Mouse (Mus musculus) C2C12 (cell line): Measurements from ENCODE around the gene Cdk5r1. TPM values are rescaled to one million over a fixed set of nuclear protein-coding genes. Genes with fewer than 3 reads are reported as not detected.
A peak's percentile ranks its signal among the peaks of the same experiment; 100 is the strongest.

ENCODE experiments used
- H3K27me3 ChIP-seq: one replicate; pipeline ENCODE4 v1.6.1; 2011; ENCODE audit not compliant: control insufficient read depth, insufficient read depth, insufficient read length
- H3K36me3 ChIP-seq: one replicate; pipeline ENCODE4 v1.6.1; 2011; ENCODE audit not compliant: control insufficient read depth, insufficient read depth
- H3K4me3 ChIP-seq: one replicate; pipeline ENCODE4 v1.5.1; 2011; ENCODE audit warnings: mild to moderate bottlenecking, control low read depth; ENCODE audit not compliant: poor library complexity, insufficient read depth, severe bottlenecking
- H3K79me2 ChIP-seq: one replicate; pipeline ENCODE4 v1.6.1; 2011; ENCODE audit not compliant: control insufficient read depth, insufficient read depth
- H3K79me3 ChIP-seq: one replicate; pipeline ENCODE4 v1.6.1; 2011; ENCODE audit warnings: low read depth, control low read depth
- H3ac ChIP-seq: one replicate; pipeline ENCODE3; 2011; ENCODE audit warnings: low read depth; ENCODE audit not compliant: control insufficient read depth, insufficient read length
- CEBPB ChIP-seq: IDR thresholded peaks from one replicate; pipeline ENCODE4 v1.6.1; 2011; ENCODE audit warnings: low read depth, mild to moderate bottlenecking, control low read depth, moderate library complexity
- CTCF ChIP-seq: IDR thresholded peaks from one replicate; pipeline ENCODE4 v1.5.1; 2011; ENCODE audit not compliant: control insufficient read depth, insufficient read depth, insufficient read length
- FOSL1 ChIP-seq: IDR thresholded peaks from one replicate; pipeline ENCODE4 v1.8.0; 2011; ENCODE audit warnings: mild to moderate bottlenecking, low read length; ENCODE audit not compliant: poor library complexity, insufficient read depth, severe bottlenecking
- MAX ChIP-seq: IDR thresholded peaks from one replicate; pipeline ENCODE4 v1.6.1; 2011; ENCODE audit warnings: mild to moderate bottlenecking, control low read depth
- MYOD1 ChIP-seq: IDR thresholded peaks from one replicate; pipeline ENCODE4 v1.6.1; 2011; ENCODE audit warnings: low read depth; ENCODE audit not compliant: control insufficient read depth, insufficient read length
- MYOG ChIP-seq: IDR thresholded peaks from one replicate; pipeline ENCODE4 v1.6.1; 2011; ENCODE audit not compliant: control insufficient read depth, insufficient read length; ENCODE audit errors: extremely low read depth
- USF1 ChIP-seq: IDR thresholded peaks from one replicate; pipeline ENCODE4 v1.6.1; 2011; ENCODE audit warnings: low read depth, mild to moderate bottlenecking, control low read depth, moderate library complexity
- polyA plus RNA-seq: library from polyadenylated mRNA; unstranded; fragments of >200 nt; fragmentation: generic; extraction: Trizol; gene quantifications from one replicate; pipeline ENCODE4 v1.2.1, GENCODE M21; 2012; ENCODE audit warnings: missing spikeins

Gene Cdk5r1
- polyA plus RNA-seq, 1 experiment, result 4.7 TPM

GRCm38 (mm10) chr11:80509176-80509506 is 32.3 kb downstream of the Cdk5r1 start:
- H3K79me2 ChIP-seq, result no peaks in the 10 kb centered on the region

DNA sequence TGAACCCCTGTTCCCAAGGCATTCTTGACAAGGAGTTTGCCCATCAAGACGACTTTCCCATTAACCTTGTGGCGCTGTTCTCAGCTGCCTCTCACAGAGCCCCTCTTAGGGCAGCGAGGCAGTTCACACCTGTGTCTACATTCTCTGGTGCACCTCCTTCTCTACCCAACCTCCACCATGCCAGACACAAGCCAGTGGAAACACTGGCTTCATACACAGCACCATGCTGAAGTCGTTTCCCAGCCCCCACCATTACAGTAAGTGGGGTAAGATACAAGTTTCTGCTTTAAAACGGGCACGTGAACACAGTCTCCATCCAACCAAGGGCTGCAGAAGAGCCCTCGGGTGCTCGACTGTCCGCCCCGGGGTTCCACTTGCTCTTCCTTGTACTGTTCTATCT is 33.3 kb downstream of the Cdk5r1 start:
- TF ChIP-seq MYOD1, result no peak
- TF ChIP-seq MAX, result no peak
- TF ChIP-seq MYOG, result no peak
- TF ChIP-seq USF1, result no peak
- no peak for TF ChIP-seq CEBPB
- no peak for TF ChIP-seq FOSL1
- no peak for TF ChIP-seq CTCF
- no peaks in the 10 kb centered on the region for H3K36me3 ChIP-seq
- H3K27me3 ChIP-seq, result no peaks in the 10 kb centered on the region
- H3ac ChIP-seq, result no peak overlapping the region
- H3K79me3 ChIP-seq, result no peaks in the 10 kb centered on the region
- no peaks in the 10 kb centered on the region for H3K79me2 ChIP-seq
- no peak overlapping the region for H3K4me3 ChIP-seq

More at GRCm38 (mm10) chr11:80509176-80509506, 32.3 kb downstream of the Cdk5r1 start:
- Histone ChIP-seq H3K36me3 (no peaks in the 10 kb centered on the region), H3K4me3 (no peak overlapping the region), H3K27me3 (no peaks in the 10 kb centered on the region), H3ac (no peak overlapping the region), H3K79me3 (no peaks in the 10 kb centered on the region)
- TF ChIP-seq CEBPB (no peak), USF1 (no peak), CTCF (no peak), MAX (no peak), MYOD1 (no peak), MYOG (no peak), FOSL1 (no peak)

DNA sequence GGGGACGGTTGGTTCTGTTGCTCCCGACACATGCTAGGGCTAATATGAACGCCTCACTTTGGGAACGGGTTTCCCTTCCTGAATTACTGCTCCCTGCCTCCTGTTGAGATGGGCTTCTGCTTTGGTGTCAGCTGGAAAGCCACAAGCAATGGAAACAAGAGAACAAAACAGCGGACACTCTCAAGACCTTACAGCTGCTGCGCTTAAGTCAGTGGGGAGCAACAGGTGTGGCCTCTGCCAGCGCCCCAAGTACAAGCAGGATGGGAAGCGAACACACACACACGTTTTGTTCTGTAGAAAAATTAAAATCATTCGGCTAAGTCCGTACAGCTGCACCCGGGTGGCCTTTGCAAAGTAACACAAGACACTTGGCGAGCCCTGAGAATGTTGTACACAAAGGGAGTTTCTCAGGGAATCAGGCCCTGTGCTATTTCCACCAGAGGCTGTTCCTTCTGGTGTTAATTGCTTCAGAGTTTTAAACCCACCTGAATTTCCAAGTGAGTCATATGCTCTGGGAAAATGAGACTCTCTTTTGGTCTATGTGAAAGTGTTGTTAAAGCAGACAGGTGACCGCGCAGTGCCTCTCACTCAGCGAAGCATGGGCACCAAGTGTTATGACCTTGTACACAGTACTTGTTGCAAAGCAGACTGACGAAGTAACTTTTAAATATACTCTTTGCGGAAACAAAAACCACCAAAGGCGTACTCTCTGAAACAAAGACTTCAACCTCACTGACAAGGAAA is 35.7 kb downstream of the Cdk5r1 start:
- Histone ChIP-seq H3K79me3 (no peaks in the 10 kb centered on the region), H3K36me3 (no peaks in the 10 kb centered on the region), H3K27me3 (no peaks in the 10 kb centered on the region), H3ac (no peak overlapping the region), H3K79me2 (no peaks in the 10 kb centered on the region), H3K4me3 (no peak overlapping the region)
- no peak for TF ChIP-seq FOSL1
- TF ChIP-seq MYOG, result no peak
- peak; percentile 12 for TF ChIP-seq MYOD1
- TF ChIP-seq CEBPB, result no peak
- no peak for TF ChIP-seq USF1
- no peak for TF ChIP-seq CTCF
- no peak for TF ChIP-seq MAX

DNA sequence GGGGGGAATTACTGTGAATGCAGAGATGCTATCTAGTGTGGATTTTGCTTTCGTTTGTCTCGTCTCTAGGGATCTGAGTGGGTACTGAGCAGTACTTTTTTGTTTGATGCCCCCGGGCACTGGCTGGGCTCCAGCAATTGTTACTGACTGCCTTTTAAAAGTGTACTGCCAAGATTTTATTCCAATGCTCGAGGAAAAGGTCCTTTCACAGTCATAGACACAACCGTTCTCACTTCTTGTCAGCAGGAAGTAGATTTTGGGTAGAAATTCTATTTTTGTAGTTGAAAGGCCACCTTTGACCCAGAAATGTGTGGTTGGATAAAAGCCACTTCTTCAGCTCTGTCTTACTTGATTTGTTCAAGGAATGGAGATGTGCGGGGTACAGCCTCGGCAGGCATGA is 37.0 kb downstream of the Cdk5r1 start:
- Histone ChIP-seq H3K79me2 (no peaks in the 10 kb centered on the region), H3K36me3 (no peaks in the 10 kb centered on the region), H3K79me3 (no peaks in the 10 kb centered on the region), H3ac (no peak overlapping the region), H3K27me3 (no peaks in the 10 kb centered on the region), H3K4me3 (no peak overlapping the region)
- TF ChIP-seq FOSL1 (no peak), MYOD1 (no peak), CEBPB (no peak)

- Histone ChIP-seq H3K79me2 (no peaks in the 10 kb centered on the region), H3K36me3 (no peaks in the 10 kb centered on the region), H3K27me3 (no peaks in the 10 kb centered on the region), H3K4me3 (no peak overlapping the region), H3K79me3 (no peaks in the 10 kb centered on the region), H3ac (no peak overlapping the region)
- TF ChIP-seq USF1 (no peak), FOSL1 (no peak), MAX (no peak), MYOD1 (no peak), CTCF (no peak), CEBPB (no peak)
Observed at GRCm38 (mm10) chr11:80515346-80515745, 38.5 kb downstream of the Cdk5r1 start.

- Histone ChIP-seq H3K36me3 (no peaks in the 10 kb centered on the region), H3K79me3 (no peaks in the 10 kb centered on the region), H3K79me2 (no peaks in the 10 kb centered on the region), H3K4me3 (no peak overlapping the region), H3ac (no peak overlapping the region), H3K27me3 (no peaks in the 10 kb centered on the region)
- TF ChIP-seq USF1 (no peak), CTCF (no peak), MAX (no peak), FOSL1 (no peak), MYOG (no peak), MYOD1 (no peak), CEBPB (no peak)
Observed at GRCm38 (mm10) chr11:80515895-80516294, 39.1 kb downstream of the Cdk5r1 start.
